Mouse (Mus musculus) layer of hippocampus, adult 9-11 months (tissue): ENCODE results near the gene Kcnq5.
"Not testable (repeated sequence)": the region's sequence is repeated elsewhere in the genome, so short reads cannot be mapped to it uniquely, and the experiment has no call there.

Experiments
- DNase-seq: peaks from one replicate; pipeline ENCODE4 v3.0.0; 2022

Kcnq5 gene

DNA sequence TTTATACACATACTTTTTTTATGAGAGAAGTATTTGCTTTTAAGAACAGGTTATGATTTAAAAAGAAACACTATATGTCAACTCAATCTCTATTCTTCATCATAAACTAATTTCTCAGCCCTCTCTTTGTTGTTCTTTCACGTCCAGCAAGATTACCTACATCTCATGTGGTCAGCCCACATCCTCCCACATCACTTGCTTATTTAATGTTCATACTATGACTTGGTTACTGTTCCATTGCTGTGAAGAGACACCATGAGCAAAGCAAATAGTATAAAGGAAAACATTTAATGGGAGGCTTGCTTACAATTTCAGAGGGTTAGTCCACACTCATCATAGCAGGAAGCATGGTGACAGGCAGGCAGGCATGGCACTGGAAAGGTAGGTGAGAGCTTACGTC lies 124.4 kb downstream of the Kcnq5 start:
- no peak for DNase-seq

DNA sequence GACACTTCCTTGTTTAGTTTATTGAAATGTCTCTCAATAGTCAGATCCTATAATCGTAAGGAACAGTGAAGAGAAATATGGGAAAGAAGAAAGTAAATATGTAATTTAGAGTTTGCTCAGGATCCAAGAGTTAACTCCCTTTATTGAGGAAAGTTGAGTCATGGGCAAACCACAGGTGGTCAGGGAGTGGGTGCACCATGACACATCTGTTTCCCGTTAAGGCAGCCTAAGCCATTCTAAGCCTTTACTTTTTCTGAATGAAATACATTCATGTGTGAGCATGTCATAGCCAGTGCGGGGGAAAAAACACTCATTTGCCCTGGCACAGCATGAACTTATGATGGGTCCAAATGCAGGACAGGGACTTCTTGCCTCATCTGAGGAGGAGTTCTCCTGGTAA lies 125.4 kb downstream of the Kcnq5 start:
- DNase-seq = no peak

DNA sequence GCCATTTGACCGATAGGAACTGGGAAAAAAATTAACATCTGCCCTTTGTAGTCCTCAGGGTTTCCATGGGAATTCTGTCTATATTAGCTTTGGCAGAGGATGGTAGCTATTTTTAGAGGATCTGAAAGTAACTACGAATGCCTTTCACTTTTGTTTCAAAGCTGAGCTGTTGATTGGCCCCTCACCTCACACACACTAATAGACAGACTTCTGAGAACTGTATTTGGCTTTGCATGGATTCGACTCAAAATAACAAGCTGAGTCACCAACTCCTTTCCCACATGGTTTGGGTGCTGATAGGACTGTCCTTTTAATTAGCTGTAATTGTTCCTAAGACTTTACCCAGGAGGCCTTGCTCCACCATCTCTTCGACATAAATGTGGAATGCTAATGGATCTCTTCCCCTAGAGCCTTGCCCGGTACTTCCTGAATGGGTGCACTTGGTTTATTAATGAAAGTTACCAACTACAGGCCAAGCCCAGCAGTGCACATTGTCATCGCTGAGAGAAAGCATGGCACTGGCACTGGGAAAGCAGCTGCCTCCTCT lies 131.8 kb downstream of the Kcnq5 start:
- DNase-seq = peak; percentile 4

DNA sequence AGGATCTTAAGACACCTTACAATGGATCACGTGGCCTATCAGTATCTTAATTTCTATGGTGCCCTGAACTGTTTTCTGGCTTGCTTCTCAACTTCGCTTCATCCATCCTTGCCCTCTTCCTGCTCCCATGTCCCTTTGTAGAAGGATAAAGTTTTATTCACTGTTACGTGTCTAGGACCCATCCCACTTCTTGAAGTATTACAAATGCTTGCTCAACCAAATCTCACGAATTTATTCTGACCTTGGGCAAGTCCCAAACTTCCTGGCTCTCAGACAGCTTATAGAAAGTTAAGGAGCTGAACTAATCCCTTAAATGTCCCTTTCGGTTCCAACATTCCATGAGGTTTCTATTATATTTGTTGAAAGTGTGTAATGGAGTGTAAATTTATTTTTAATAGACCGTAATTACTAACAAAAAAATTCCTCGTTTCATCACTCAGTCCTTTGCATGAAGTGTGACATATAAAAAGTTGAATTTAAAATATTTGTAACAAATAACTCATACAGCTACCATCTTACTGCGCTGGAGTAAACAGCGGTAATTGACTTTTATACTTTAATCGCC lies 141.6 kb downstream of the Kcnq5 start:
- no peak for DNase-seq

DNA sequence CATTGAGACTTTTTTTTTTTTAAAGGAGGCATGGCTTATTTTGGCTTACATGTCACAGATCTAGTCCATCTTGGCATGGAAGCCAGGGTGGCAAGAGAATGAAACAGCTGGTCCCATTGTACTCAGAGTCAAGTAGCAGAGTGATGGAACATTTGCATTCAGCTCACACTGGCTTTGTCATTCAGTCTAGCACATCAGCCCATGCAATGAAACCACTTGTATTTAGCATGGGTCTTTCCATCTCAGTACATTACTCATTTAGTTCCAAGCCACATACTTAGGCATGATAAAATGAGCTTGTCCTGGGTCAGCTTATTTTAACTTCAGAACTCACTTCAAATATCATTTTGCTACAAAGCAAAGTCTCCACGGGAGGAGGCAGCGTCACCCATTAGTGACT lies 156.7 kb downstream of the Kcnq5 start:
- DNase-seq = peak; percentile 11

DNA sequence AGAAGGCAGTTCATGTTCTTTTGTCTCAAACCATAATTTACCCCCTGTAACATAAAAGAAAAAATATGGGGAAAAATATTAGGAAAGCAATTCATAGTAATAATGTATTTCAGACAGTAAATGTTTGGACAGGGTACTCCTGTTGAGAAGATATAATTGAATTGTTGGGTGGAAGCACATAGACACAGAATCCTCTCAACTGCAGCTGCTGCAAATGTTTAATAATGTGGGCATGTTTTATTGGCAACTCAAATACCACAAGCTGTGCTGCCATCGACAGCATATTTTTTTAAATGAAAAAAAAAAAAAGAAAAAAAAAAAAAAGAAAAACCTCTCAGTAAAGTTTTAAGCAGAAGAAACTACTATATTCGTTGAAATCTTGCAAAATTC lies 157.3 kb downstream of the Kcnq5 start:
- DNase-seq = peak; percentile 43

DNA sequence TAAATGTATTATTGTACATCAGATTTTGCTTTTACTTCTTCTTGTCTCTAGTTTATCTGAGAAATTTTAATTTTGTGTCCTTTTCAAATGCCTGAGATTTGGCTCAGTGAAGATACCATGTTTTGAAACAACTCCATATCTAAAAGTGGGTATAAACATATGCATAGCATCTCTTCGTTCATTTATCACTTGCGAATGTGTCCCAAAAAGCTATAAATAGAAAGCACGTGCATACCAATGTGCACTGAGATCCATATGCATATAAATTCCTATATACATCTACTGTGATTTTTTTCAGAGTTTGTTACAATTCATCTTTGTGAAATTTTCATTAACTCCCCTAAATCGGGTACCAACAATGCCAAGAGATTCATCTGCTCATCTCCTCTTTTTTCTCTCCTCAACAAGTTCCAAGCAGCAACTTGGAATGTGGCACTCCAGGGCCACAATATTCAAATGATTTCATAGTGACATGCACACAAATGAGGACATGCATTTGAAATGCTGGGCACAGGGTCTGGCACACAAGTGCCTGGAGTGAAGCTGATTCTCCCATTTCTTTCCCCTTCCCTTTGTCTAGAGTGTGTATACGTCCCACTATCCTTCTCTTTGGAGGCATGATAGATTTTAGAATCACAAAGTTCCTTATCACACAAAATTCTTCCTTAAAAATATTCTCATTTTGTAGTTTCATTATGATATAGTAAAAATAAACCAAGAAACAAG lies 157.8 kb downstream of the Kcnq5 start:
- DNase-seq = no peak

DNA sequence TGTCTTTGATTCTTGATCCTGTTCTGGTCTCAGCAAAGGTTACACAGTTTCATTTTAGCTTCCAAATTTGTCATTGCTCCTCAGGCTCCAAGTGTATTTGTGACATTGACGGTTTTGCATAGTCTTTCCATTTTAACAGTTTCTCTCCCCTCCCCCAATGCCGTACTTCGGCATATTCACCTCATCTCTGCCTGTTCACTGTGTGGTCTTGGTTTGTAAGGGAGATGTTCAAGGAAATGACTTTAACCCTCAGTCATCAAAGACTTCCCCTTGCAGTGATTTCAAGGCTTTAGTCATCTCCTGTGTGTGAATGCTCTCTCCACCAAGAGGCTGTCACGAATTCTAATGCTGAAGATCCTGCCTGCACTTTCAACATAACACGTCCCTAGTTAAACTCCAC lies 181.0 kb downstream of the Kcnq5 start:
- DNase-seq = no peak

DNA sequence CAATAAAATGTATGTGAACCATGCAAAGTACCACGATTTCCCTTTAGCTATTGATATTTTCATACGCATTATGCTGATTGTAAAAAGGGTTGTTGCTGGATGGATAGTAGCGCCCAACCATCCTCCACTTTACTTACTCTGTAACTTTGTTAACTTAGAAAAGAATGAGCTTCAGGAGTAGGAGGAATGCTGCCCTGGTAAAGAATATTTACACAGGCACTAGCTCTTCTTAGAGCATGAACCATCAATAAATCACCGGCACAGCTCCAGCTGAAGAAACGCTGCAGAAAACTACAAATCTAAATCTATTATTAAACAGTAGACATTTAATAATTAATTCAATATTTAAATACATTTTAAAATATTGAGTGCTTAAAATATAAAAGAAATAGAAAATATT lies 184.2 kb downstream of the Kcnq5 start:
- DNase-seq = no peak

DNA sequence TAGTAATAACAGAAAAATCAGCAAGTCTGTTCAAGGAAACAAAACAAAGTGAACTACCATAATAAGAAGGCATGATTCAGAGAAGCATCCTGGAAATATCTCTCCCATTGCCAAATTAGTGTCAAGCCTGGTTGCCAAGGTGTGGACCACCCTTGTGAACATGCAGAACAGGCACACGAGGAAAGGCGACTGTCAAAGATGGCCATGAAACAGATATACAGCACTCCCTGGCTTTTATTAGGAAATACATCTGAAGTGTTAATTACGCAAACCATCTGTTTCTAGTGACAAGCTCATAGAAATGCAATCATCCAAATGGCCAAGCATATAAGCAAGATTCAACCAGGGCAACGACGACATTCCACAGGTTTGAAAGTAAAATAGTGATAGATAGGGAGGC lies 187.8 kb downstream of the Kcnq5 start:
- DNase-seq = no peak

DNA sequence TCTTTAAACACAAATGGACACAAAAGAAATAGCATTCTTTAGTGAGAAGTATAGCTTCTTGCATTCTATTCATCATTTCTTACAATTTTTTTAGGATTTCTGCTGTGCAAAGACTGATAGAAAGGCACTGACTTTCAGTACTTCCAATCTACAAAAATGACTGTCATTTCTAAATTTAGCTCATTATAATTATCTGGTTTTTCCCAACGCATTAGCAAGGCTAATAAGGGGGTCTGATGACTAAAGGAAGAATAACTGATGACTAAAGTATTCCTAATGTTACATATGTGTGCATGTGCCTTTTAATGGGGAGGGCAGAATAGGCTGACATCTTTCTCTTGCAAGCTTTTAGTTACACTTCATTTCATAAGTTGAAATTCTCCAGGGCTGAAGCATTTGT lies 191.2 kb downstream of the Kcnq5 start:
- no peak for DNase-seq

DNA sequence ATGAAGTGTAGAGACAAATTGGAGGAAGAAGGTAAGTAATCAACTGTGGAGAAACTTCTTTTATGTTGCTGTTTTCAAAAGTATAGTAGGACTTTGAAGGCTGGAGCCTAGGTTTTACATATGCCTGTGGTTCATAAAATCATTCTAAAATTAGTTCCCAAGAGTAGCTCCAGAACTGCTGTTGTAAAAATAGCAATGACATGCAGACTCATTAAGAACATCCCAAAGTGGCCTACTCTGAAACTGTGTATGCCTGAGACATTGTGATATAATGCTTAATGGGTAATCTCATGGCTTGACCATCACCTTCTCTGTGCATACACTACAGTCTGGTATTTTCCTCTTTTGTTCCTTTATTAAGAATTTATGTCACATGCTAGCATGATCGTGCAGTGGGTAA lies 212.4 kb downstream of the Kcnq5 start:
- no peak for DNase-seq

DNA sequence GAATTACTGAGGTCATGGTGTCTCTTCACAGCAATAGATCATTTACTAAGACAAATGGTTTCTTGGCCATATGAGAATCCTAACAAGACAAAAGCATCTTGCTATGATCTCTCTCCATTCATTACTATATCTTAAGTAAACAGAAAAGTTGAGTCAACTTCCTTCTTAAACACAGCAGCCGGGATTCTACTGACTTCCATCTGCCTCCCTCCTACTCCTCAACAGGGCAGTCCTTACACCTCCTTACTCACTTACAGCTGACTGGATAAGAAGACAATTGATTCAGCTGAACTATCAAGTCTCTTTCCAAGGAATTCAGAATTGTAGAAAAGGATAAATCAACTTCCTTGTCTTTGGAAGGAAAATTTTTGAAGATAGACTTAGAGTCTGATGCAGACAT lies 232.6 kb downstream of the Kcnq5 start:
- peak; percentile 18 for DNase-seq

DNA sequence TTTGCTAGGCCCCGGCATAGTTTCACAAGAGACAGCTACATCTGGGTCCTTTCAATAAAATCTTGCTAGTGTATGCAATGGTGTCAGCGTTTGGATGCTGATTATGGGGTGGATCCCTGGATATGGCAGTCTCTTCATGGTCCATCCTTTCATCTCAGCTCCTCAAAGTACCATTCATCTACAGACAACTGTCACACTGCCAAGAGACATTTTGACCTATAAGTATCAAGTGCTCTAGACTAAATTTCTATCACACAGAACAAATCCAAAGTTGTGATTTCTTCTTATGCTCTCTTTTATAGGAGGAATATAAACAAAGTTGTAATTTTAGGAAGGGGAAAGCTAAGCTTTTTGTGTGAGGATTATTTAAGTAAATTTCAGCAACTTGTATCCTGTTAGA lies 238.5 kb downstream of the Kcnq5 start:
- DNase-seq = not testable (repeated sequence)

DNA sequence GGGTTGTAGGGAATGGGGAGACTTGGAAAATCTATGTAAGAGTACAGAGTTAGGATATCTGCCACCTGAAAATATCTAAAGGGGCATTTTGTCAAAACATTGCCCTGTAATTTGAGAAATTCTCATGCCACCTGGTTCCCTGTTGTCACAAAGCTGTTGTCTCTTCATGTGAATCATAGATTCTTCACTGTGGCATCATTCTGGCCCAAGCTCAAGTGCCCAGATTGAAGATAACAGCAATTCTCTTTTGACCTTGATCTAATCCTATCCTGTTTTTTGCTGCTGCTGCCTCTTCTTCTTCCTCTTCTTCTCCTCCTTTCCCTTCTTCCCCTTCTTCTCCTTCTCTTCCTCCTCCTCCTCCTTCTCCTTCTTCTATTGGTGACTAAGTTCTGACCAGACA lies 240.5 kb downstream of the Kcnq5 start:
- DNase-seq = no peak

DNA sequence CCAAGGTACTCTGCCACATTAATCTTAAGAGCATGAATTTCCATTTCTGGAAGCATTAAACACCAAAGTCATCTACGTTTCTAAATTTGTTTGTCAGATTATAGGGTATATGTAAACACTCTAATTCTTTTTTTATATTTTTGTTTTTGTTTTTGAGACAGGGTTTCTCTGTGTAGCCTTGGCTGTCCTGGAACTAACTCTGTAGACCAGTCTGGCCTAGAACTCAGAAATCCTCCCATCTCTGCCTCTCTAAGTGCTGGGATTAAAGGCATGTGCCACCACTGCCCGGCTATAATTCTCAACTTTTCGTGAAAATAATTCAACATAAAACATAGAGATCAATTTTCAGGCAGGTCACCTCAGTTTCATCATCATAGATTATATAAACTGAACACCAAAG lies 246.9 kb downstream of the Kcnq5 start:
- no peak for DNase-seq

DNA sequence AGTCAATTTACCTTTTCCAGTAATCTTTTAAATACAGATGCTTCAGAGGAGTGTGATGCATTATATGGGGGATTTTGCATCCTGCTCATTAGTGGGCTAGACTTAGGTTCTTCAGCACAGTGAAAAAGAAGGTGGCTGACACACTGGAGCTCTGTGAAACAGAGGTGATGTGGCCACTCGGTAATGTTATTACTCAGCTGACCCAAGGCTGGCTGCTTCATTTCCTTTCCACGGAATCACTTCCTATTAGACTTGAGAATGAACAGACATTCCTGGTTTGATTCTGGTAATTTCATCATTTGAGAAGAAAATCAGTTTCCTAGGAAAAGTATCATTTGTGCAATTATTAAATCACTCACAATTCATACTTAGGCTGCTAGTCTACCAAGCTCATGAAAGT lies 249.0 kb downstream of the Kcnq5 start:
- no peak for DNase-seq

DNA sequence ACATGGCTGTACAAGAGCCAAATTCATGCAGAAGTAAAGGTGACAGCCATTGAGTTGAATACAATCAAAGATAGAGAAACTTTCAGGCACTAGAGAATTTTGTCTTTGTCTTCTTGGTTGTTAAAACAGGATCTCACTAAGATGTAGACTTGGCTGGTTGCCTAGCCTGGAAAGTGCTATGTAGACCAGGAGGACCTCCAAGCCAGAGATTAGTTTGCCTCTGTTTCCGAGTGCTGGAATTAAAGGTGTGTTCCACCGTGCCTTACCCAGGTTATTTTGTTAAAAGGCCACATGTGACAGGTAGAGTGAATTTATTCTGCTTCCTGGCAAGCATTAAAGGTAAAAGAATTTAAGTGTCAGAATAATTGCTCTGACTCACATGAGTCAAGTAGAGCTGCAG lies 271.3 kb downstream of the Kcnq5 start:
- no peak for DNase-seq

DNA sequence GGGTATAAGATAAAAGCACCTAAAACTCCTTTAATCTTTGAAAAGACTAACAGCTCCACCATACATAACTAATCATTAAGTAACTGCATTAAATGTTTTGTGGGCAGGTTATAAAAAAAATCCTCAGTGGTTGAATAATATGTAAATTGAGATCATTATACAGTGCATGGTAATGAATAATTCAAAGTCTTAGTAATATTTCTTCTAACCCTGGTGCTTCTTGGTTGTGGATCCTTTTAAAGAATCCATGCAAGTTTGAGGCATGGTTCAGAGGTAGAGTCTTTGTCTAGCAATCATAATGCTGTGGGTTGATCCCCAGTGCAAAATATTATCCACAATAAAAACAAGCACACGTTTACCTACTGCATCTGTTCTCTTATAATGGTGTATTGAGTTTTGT lies 272.8 kb downstream of the Kcnq5 start:
- DNase-seq = no peak

DNA sequence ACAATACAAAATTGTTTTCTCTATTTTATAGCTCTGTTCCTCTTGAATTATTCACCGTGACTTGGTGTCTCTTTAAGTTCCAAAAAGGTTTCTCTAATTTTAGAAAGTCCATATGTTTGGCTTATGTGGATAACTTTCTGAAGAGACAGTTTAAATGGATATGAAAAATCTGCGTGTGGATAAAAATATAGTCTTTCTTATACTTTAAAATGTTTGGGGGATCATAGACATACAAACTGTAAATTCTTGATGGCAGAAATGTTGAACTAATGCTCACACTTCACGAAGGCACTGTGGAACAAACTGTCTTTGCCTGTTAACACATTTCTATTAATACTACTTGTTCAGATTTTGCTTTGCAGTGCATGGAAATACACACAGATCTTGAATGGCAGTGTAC lies 277.3 kb downstream of the Kcnq5 start:
- DNase-seq = no peak

DNA sequence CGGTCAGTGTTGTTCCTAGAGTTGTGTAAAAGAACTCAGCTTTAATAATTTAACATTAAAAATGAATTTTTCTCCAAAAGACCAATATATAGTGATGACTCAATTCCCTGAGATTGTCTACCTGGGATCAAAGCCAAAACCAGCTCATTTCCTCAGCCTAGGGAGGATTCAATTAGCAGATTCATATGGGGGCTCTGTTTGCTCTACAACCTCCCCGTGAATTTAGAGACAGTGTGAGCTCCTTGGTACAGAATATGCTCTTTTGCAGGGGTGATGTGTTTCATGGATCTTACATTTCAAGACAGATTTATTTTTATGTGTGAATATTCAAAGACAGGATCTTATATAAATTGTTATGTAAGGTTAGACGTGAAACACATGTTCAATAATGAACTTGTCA lies 284.9 kb downstream of the Kcnq5 start:
- peak; percentile 34 for DNase-seq

DNA sequence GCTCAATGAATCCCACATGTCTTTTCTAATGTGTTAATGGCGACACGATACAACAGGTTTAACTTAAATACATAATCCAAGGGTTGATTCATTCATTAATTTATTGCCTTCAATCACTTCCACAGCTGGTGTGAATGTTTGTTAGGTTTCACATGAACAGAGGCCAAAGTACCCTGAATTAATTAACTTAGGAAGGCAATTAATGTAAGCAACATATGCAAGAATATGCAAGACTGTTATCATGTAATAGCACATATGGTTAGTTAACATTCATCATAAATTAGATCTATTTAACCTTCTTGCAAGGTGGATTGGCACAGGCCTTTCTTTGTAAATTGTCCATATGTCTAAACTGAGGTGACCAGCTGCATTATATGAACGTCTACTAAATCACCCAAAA lies 300.9 kb downstream of the Kcnq5 start:
- DNase-seq = no peak

DNA sequence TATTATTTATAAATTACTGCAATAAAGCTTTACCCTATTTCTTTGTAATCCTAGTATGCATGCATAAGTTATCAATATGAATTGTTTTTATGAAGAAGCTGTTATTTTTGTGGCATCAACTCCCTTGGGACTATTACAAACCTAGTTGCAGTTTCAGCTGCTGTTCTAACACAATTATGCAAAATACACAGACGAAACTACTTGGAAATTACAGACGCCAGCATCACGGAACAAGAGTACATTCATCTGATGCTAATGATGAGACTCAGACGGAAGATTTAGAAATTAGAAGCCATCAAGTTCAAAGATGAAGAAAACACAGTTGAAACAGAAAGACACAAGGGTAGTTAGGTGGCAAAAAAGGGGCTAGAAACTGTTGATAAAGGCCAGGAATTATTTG lies 310.9 kb downstream of the Kcnq5 start:
- DNase-seq = no peak

DNA sequence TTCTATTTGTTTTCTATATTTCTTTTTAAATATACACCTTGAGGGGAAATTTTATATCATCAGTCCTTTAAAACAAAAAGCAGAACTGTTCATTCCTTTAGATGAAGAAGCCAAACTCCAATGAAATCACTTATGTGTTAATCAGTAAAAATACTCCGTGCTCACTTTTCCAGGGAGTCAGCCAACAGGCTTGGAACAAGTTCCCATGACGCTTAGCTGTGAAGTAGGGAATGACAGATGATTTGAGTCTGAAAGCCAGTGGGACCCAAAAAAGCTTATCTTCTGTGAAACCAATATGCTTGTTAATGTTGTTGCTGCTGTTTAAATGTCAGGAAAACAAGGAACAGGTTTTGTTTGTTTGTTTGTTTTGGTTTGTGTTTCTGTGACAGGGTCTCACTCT lies 326.3 kb downstream of the Kcnq5 start:
- peak; percentile 9 for DNase-seq

DNA sequence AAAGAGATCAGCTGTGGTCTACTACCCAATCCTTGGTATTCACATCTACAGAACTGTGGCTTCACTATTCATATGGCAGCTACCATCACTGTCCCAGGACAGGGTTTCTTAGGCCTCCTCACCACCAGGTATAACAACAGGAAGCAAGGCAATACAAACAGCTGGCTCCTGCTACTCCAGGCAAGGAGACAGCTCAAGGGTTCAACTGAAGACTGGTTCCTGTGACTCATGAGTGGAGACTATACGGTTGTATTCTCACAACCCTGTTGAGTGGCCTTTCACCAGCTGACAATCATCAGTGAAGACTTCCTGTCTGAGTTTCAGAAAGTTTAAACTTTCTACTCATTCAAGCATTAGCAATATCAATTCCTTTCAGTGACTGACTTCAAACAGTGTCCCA lies 327.7 kb downstream of the Kcnq5 start:
- DNase-seq = no peak
